Mouse (Mus musculus) adrenal gland, adult (tissue): ENCODE data around the gene Rnf216.

ENCODE experiments used
- DNase-seq, 2 experiments: peaks; one replicate each; pipeline ENCODE4 v3.0.0; 2022 to 2023; ENCODE audit warnings: low spot score in 1 of 2; ENCODE audit not compliant: inconsistent age in 2 of 2

Rnf216 gene

DNA sequence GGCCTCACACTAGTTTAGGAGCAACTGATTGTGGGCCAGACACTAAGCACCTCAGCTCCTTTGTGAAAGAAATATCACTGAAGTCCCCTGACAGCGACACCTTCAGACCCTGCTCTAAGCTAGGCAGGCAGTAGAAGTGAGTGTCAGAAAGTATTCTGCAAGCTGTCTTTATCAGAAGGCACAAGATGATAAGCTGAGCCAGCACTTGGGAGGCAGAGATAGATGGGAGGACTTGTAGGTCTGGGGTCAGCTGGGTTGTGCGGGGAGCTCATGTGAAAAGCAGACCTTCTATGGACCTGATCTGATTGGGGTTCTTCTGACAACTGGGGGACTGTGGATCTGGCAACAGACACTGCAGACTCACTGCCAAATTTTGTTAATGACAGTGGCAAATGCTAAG, 88.9 kb downstream of the Rnf216 start:
- DNase-seq, result no peak

- no peak for DNase-seq
Observed at GRCm38 (mm10) chr5:143022956-143023355, 89.8 kb downstream of the Rnf216 start.

DNA sequence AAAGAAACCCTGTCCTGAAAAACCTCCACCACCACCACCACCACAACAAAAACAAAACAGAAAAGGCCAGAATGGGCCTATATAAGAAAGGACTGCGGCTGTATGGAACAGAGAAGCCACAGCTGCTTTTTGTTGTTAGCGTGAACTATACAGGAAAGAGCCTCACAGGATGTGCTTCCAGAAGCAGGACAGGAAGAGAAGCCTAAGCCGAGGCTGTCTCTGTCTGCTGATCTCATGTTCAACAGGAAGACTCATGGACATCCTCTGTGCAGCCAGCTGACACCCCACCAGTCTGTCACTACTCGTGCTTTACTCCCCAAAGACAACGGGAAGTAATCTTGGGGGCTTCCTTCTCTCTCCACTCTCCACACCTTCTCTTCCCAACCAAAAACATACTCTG, 95.4 kb downstream of the Rnf216 start:
- no peak for DNase-seq

DNA sequence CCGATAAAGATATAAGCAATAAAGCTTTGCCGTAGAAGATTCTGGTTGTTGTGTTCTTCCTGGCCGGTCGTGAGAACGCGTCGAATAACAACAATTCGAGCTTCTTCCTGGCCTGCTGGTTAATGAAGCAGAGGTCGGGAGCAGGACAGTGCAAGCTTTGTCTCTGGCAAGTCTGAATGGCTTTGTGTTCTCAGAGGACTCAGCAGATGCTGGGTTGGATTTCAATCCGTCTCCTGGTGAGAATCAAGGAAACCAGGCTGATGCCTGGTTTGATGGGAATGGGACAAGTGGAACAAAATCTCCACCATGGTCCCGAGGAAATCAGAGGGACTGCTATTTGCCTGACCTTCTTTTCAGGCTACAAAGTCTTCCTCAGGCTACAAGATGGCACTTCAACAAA, 103.4 kb downstream of the Rnf216 start:
- no peak for DNase-seq

DNA sequence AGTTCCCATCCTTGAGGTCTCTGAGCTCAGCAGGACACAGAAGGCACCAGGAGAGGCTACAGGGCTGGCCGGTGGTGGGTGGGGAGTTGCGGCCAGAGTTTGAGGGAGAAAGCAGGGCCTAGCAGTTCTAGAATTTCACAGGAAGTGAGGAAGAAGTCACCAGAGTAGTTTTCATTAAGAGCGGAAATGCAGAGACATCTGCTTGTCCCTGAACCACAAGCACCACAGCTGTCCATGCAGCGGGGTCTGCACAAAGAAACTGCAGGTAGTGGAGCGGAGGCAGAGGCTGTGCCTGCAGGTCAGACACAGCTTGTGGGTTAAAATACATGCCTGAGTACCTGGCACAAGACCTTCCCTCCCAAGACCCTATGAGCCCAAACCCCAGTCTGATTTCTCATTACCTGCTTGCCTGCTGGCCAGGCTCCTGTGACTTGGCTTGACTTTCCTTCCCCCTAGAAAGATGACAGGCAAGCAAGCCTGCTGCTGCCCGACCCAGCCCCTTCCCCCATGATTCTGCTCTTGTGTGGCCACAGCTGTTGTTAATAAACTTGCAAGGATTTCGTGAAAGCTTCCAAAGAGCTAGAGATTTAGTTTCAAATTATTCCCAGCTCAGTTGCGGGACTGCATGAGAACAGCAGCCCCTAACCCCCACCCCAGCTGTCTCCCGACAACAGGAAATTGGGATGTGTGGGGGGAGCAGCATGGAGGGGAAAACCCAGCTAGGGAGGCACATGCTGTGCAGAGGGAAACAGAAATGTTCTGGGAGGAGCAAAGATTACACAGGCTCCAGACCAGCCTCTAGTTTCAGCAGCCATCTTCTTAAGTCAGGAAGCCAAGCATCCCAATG, 111.9 kb downstream of the Rnf216 start:
- DNase-seq, result peak in 1 of 2 experiments; percentile 45

GRCm38 (mm10) chr5:143000091-143000490, 112.7 kb downstream of the Rnf216 start:
- no peak for DNase-seq

GRCm38 (mm10) chr5:142998171-142998570, 114.6 kb downstream of the Rnf216 start:
- DNase-seq, result peak; percentile 69 to 80

GRCm38 (mm10) chr5:142997526-142997925, 115.3 kb downstream of the Rnf216 start:
- peak; percentile 84 to 88 for DNase-seq

GRCm38 (mm10) chr5:142994746-142995145, 118.0 kb downstream of the Rnf216 start:
- no peak for DNase-seq

DNA sequence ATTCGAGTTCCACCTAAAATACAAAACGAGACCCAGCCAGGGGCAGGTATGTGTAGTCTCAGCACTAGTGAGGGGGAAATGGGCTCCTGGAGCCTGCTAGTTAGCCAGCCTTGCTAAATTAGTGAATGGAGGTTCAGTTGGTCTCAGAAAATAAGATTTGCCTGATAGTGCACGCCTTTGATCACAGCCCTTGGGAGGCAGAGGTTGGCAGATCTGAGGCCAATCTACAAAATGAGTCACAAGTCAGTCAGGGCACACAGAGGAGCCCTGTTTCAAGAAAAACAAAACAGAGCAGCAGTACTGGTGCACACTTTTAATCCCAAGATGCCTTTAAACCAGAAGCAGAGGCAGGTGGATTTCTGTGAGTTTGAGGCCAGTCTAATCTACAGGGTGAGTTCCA, 123.6 kb downstream of the Rnf216 start:
- peak; percentile 40 to 70 for DNase-seq

GRCm38 (mm10) chr5:142988520-142988919, 124.3 kb downstream of the Rnf216 start:
- DNase-seq, result peak; percentile 57 to 69

- DNase-seq, result no peak
Observed at GRCm38 (mm10) chr5:142984271-142984670, 128.5 kb downstream of the Rnf216 start.

DNA sequence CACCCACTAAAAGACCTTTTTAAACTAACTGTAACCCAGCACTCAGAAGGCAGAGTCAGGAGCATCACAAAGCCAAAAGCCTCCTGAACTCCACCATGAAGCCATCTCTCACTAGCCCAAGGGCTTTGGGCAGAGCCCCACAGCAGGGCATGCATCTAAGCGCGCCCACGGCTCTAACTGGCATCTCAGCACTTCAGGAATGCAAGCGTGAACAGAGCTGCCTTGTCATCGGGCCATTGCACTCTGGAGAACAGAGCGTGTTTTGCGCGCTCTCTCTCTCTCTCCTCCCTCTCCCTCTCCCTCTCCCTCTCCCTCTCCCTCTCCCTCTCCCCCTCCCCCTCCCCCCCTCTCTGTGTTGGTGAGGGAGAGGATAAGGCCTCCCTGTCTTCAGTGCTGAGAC, 129.6 kb downstream of the Rnf216 start:
- DNase-seq, result no peak

DNA sequence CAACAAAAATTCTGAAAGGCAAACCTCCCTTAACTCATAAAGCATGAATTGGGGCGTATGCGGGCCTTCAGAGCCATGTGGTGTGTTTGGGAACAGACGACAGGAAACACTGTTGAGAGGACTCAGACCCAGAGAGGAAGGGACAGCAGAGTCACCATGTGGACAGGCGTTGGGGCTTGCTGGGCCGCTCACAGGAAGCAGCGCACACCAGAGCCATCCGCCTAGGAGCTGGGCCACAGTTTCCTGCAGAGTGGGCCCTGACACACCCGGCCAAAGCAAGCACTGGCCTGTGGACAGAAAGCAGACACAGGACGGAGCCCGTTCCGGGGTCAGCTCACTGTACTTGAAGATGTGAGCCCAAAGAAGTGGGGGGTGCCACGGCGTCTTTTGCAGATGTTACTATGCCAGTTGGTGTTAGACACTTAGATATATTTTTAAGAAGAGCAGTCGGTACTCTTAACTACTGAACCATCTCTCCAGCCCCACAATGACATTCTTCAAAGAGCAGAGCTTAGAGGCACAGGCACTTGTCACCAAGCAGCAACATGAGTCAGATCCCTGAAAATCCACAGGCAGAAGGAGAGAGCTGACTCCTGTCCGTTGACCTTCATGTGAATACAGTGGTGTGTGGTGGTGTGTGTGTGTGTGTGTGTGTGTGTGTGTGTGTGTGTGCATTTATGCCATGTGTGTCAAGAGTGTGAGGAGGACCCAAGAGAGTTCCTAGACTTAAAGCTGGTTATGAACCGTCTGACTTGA, 130.6 kb downstream of the Rnf216 start:
- peak; percentile 38 to 66 for DNase-seq

DNA sequence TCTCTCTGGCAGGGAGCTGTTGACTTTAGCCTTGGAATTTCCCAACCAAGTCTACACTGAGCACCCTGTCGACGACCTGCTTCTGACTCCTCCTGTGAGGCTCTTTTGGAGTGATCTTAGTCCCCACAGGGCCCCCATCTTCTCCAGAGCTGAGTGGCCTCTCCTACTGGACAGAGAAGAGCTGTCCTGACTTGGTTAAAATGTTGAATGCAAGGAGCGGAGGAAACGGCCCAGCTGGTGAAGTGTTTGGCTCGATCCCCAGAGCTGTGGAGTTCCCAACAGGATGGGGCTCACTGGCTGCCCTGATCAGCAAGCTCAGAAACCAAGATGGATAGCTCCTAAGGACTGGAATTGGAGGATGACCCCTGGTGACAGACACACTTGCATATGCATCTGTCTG, 136.3 kb downstream of the Rnf216 start:
- DNase-seq, result no peak

DNA sequence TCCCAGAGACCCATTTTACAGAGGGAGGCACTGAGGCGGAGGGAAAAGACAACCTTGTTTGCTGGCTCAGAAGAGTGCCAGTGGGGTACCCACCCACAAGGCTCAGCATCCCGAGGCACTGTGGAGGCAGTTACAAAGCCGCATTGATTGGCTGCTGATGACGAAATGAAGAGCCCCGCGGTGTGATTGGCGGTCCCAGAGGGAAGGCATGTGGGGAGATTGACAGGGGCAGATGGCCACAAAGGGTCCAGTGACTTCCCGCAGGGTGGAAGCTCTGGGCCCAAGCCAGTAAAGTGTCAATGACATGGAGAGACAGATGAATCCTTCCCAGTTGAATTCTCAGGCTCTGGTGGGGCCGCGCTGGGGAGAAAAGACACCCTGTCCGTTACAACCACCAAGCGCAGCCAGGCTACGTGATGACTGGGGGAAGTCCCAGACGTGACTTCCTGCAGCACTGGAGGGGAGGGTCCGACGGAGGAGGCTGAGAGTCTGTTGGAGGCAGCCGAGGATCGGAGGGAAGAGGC, 138.1 kb downstream of the Rnf216 start:
- DNase-seq, result no peak

- no peak for DNase-seq
Observed at GRCm38 (mm10) chr5:142973971-142974370, 138.8 kb downstream of the Rnf216 start.

- no peak for DNase-seq
Observed at GRCm38 (mm10) chr5:142968411-142968810, 144.4 kb downstream of the Rnf216 start.

GRCm38 (mm10) chr5:142964650-142965049, 148.1 kb downstream of the Rnf216 start:
- DNase-seq, result no peak

GRCm38 (mm10) chr5:142963705-142964494, 148.9 kb downstream of the Rnf216 start:
- peak; percentile 64 to 78 for DNase-seq
